Mouse (Mus musculus) small intestine, adult 2 months (tissue): Measurements from ENCODE around the gene Mtif3.

Experiments used
- CTCF ChIP-seq: fragments of 200-500 bp; IDR thresholded peaks from 2 replicates; pipeline ENCODE4 v1.5.1; 2012; ENCODE audit warnings: low read depth, mild to moderate bottlenecking, control low read depth, inconsistent platforms, low read length, moderate library complexity, mixed read lengths; ENCODE audit not compliant: insufficient replicate concordance, insufficient read length; ENCODE audit errors: extremely low read depth
- POLR2A ChIP-seq: fragments of 200-500 bp; IDR thresholded peaks from 2 replicates; pipeline ENCODE4 v1.6.1; 2012; ENCODE audit warnings: low read depth, mild to moderate bottlenecking, control low read depth, inconsistent platforms, low read length, moderate library complexity

- TF ChIP-seq CTCF (peak; percentile 46; the same call in 1 of the 2 replicates), POLR2A (no peak)
These were observed 19.0 kb downstream of the Mtif3 start for GRCm38 (mm10) chr5:146944568-146944967.
